Mouse (Mus musculus) leukemia stem cell, adult 10-12 weeks (primary cell): Measurements from ENCODE around the gene Vps13c. TPM values are rescaled to one million over a fixed set of nuclear protein-coding genes. Genes with fewer than 3 reads are reported as not detected.

ENCODE experiments used
- polyA plus RNA-seq: library from polyadenylated mRNA; stranded (reverse); fragments of >175 nt; gene quantifications from 2 replicates; pipeline ENCODE4 v1.2.3, GENCODE M21; 2012; ENCODE audit warnings: low replicate concordance

Vps13c gene
- 1.8 and 30.1 TPM in 2 replicates for polyA plus RNA-seq

DNA sequence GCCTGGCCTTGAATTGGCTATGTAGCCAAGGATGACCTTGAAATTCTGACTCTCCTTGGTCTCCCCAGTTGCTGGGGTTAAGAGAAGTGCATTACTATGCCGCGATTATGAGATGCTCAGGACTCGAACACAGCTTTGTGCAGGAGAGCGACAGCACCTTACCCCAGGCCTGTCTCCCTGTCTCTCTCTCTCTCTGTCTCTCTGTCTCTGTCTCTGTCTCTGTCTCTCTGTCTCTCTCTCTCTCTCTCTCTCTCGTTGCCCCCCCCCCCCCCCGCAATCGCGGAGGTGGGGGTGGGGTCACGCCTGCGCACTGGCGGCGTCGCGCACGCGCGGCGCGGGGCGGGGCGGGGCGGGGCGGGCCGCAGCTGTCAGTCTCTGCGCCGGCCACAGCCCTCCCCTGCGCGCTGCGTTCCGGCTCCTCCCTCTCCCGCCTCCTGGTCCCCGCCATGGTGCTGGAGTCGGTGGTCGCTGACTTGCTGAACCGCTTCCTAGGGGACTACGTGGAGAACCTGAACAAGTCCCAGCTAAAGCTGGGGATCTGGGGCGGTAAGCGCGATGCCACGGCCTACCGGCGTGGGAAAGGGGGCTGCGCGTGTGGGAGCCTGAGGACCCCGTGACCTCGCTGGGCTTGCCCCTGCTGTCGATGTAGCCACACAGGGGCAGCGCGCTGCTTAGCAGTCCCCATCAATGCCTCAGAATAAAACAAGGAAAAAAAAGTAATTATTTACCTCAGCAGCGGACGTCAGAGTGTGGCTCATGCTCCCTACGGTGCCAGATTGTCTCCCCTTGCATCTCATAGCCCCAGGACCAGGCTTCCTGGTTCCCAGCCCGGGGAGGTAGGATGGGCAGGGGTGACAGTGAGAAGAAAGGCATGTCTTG is at the start of gene Vps13c:
TSS of gene Vps13c (plus strand) at position 416 of the 879 bp plus-strand sequence.

DNA sequence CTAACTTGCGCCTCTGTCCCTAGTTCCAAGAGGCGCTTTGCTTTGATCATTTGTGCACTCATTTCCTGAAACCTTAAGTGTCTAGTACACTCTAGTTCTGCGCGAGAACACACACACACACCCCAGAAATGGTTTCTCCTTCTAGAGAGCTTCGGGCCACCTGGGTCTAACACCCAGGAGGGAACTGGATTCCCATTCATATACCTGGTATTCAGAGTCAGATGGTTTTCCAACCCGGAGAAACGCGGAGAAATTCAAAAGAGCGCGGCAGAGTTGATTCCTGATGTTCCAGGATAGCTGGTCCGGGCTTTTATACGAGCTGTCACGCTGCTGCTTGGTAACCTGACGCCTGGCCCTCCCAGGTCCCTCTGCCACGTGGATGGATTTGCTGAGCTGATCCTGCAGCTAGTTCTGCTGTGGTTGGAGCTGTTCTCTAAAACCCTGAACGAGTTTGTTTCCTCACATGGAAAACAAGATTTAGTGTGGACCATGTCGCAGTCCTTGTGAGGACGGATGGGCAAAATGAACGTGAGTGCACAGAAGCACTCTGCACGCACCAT is 8.1 kb upstream of the Vps13c start, which contains the start of gene C2cd4a:
TSS of gene C2cd4a (minus strand) at position 285 of the 560 bp plus-strand sequence.

Other genes starting within 250 kb of the Vps13c start
- gene C2cd4b, start 81.0 kb upstream of the Vps13c start, polyA plus RNA-seq, result not detected in 2 replicates
- gene C2cd4a, start 8.1 kb upstream of the Vps13c start, polyA plus RNA-seq, result 139 and 170 TPM in 2 replicates